Mouse (Mus musculus) embryonic facial prominence, embryonic 13.5 days (tissue): ENCODE measurements around the gene Gm9918. TPM values are rescaled to one million over a fixed set of nuclear protein-coding genes. Genes with fewer than 3 reads are reported as not detected.

Experiments used
- ATAC-seq: fragments of 200-750 bp; cut with Nextera tagmentation; 2 replicates; pipeline ENCODE4 v1.8.0; 2017; ENCODE audit warnings: low read depth; ENCODE audit not compliant: insufficient number of reproducible peaks, insufficient read depth, low FRiP score, low TSS enrichment
- H3K27ac ChIP-seq: fragments of 300-500 bp; sonication (generic); 2 replicates; pipeline ENCODE4 v1.5.1; 2015; ENCODE audit warnings: moderate library complexity, mild to moderate bottlenecking, inconsistent platforms
- H3K27me3 ChIP-seq: fragments of 300-500 bp; sonication (generic); 2 replicates; pipeline ENCODE4 v1.6.1; 2015; ENCODE audit warnings: mild to moderate bottlenecking, inconsistent platforms
- H3K36me3 ChIP-seq: fragments of 300-500 bp; sonication (generic); 2 replicates; pipeline ENCODE4 v1.6.1; 2015; ENCODE audit warnings: mild to moderate bottlenecking, inconsistent platforms
- H3K4me1 ChIP-seq: fragments of 300-500 bp; sonication (generic); 2 replicates; pipeline ENCODE4 v1.6.1; 2015; ENCODE audit warnings: inconsistent platforms
- H3K4me2 ChIP-seq: fragments of 300-500 bp; sonication (generic); 2 replicates; pipeline ENCODE4 v1.6.1; 2015; ENCODE audit warnings: moderate library complexity, mild to moderate bottlenecking, inconsistent platforms
- H3K4me3 ChIP-seq: fragments of 300-500 bp; sonication (generic); 2 replicates; pipeline ENCODE4 v1.5.1; 2015; ENCODE audit warnings: mild to moderate bottlenecking, inconsistent platforms
- H3K9ac ChIP-seq: fragments of 300-500 bp; sonication (generic); 2 replicates; pipeline ENCODE4 v1.6.1; 2015; ENCODE audit warnings: mild to moderate bottlenecking, inconsistent platforms
- H3K9me3 ChIP-seq: fragments of 300-500 bp; sonication (generic); 2 replicates; pipeline ENCODE4 v1.6.1; 2016; ENCODE audit warnings: inconsistent platforms
- WGBS: fragments of 180-500 bp; shearing (Covaris S2); methylation state at CpG from one replicate; pipeline ENCODE4 v1.1.7; 2015; ENCODE audit warnings: mixed read lengths; 5-methylcytosine and 5-hydroxymethylcytosine counted together
- polyA plus RNA-seq: library from polyadenylated mRNA; unstranded; fragments of >200 nt; fragmentation: Nextera tagmentation; extraction: Ambion mirVana; gene quantifications from 2 replicates; pipeline ENCODE4 v1.2.1, GENCODE M21; 2015

The Gm9918 gene
- polyA plus RNA-seq, 1 experiment from 2014 or later = 2.3 TPM

GRCm38 (mm10) chr15:102238543-102239259 is 31.7 kb upstream of the Gm9918 start:
- peaks cover 82% of the 10 kb centered on the region for H3K36me3 ChIP-seq

GRCm38 (mm10) chr15:102239260-102239590 is 31.1 kb upstream of the Gm9918 start:
- Histone ChIP-seq H3K27me3 (no peaks in the 10 kb centered on the region), H3K4me3 (no peak overlapping the region), H3K9ac (no peak overlapping the region), H3K4me2 (no peak overlapping the region), H3K36me3 (peaks cover 78% of the 10 kb centered on the region), H3K27ac (0 out of 2 replicates have a peak overlapping the region, but pooled peaks have one; percentile 8), H3K4me1 (peaks cover 49% of the 10 kb centered on the region), H3K9me3 (no peaks in the 10 kb centered on the region)
- WGBS = 15% methylated on average over 9 of the region's 9 CpGs
- ATAC-seq = no peak

More at GRCm38 (mm10) chr15:102238543-102239259, 31.7 kb upstream of the Gm9918 start:
- 86% methylated on average over 14 of the region's 14 CpGs for WGBS
- Histone ChIP-seq H3K9ac (no peak overlapping the region), H3K4me1 (peaks cover 46% of the 10 kb centered on the region), H3K4me2 (no peak overlapping the region), H3K27me3 (no peaks in the 10 kb centered on the region), H3K4me3 (no peak overlapping the region), H3K27ac (no peak overlapping the region), H3K9me3 (no peaks in the 10 kb centered on the region)
- no peak for ATAC-seq

GRCm38 (mm10) chr15:102239851-102240250 is 30.5 kb upstream of the Gm9918 start:
- H3K9me3 ChIP-seq = no peaks in the 10 kb centered on the region
- 77% methylated on average over 11 of the region's 11 CpGs for WGBS
- no peak for ATAC-seq
- no peak overlapping the region for H3K4me3 ChIP-seq
- H3K4me1 ChIP-seq = peaks cover 47% of the 10 kb centered on the region
- no peak overlapping the region for H3K9ac ChIP-seq
- 0 out of 2 replicates have a peak overlapping the region, but pooled peaks have one; percentile 8 for H3K27ac ChIP-seq
- H3K36me3 ChIP-seq = peaks cover 72% of the 10 kb centered on the region
- H3K27me3 ChIP-seq = no peaks in the 10 kb centered on the region
- H3K4me2 ChIP-seq = no peak overlapping the region

- 78% methylated on average over 4 of the region's 4 CpGs for WGBS
- H3K9ac ChIP-seq = no peak overlapping the region
- H3K4me3 ChIP-seq = no peak overlapping the region
- no peak for ATAC-seq
- peaks cover 47% of the 10 kb centered on the region for H3K4me1 ChIP-seq
- no peak overlapping the region for H3K27ac ChIP-seq
- H3K9me3 ChIP-seq = no peaks in the 10 kb centered on the region
- H3K36me3 ChIP-seq = peaks cover 64% of the 10 kb centered on the region
- no peaks in the 10 kb centered on the region for H3K27me3 ChIP-seq
- no peak overlapping the region for H3K4me2 ChIP-seq
Measured at GRCm38 (mm10) chr15:102240607-102241006, 29.8 kb upstream of the Gm9918 start.

- ATAC-seq = no peak
- peak overlapping the region; percentile 58 for H3K4me3 ChIP-seq
- no peaks in the 10 kb centered on the region for H3K9me3 ChIP-seq
- H3K4me1 ChIP-seq = peaks cover 50% of the 10 kb centered on the region
- H3K4me2 ChIP-seq = peak overlapping the region; percentile 94
- peaks cover 47% of the 10 kb centered on the region for H3K36me3 ChIP-seq
- peak overlapping the region; percentile 77 for H3K9ac ChIP-seq
- WGBS = 37% methylated on average over 12 of the region's 12 CpGs
- no peaks in the 10 kb centered on the region for H3K27me3 ChIP-seq
- H3K27ac ChIP-seq = peak overlapping the region; percentile 99
Measured at GRCm38 (mm10) chr15:102242404-102243228, 27.7 kb upstream of the Gm9918 start.

- Histone ChIP-seq H3K27ac (peak overlapping the region; percentile 99), H3K4me2 (peak overlapping the region; percentile 94), H3K27me3 (no peaks in the 10 kb centered on the region), H3K4me3 (peak overlapping the region; percentile 58), H3K36me3 (peaks cover 38% of the 10 kb centered on the region), H3K9me3 (no peaks in the 10 kb centered on the region), H3K9ac (peak overlapping the region; percentile 77), H3K4me1 (peaks cover 54% of the 10 kb centered on the region)
- ATAC-seq = no peak
- 4% methylated on average over 22 of the region's 22 CpGs for WGBS
Measured at GRCm38 (mm10) chr15:102243229-102244190, 26.9 kb upstream of the Gm9918 start.

GRCm38 (mm10) chr15:102244306-102245191 is 25.8 kb upstream of the Gm9918 start:
- ATAC-seq = no peak
- H3K4me3 ChIP-seq = peak overlapping the region; percentile 58
- H3K27ac ChIP-seq = peak overlapping the region; percentile 99
- peak overlapping the region; percentile 77 for H3K9ac ChIP-seq
- peak overlapping the region; percentile 94 for H3K4me2 ChIP-seq
- peaks cover 61% of the 10 kb centered on the region for H3K4me1 ChIP-seq
- WGBS = 2% methylated on average over 19 of the region's 19 CpGs
- H3K9me3 ChIP-seq = no peaks in the 10 kb centered on the region
- peaks cover 27% of the 10 kb centered on the region for H3K36me3 ChIP-seq
- H3K27me3 ChIP-seq = no peaks in the 10 kb centered on the region

- Histone ChIP-seq H3K4me1 (peaks cover 71% of the 10 kb centered on the region), H3K27me3 (no peaks in the 10 kb centered on the region)
Measured at GRCm38 (mm10) chr15:102245461-102245881, 24.9 kb upstream of the Gm9918 start.

GRCm38 (mm10) chr15:102245891-102246741 is 24.2 kb upstream of the Gm9918 start:
- Histone ChIP-seq H3K4me1 (peaks cover 74% of the 10 kb centered on the region), H3K27me3 (no peaks in the 10 kb centered on the region), H3K4me3 (peak overlapping the region; percentile 58), H3K36me3 (peaks cover 27% of the 10 kb centered on the region), H3K27ac (peak overlapping the region; percentile 99), H3K4me2 (peak overlapping the region; percentile 94), H3K9me3 (no peaks in the 10 kb centered on the region), H3K9ac (peak overlapping the region; percentile 77)
- WGBS = under 1% methylated on average over 42 of the region's 44 CpGs
- ATAC-seq = peak; percentile 38

More at GRCm38 (mm10) chr15:102245461-102245881, 24.9 kb upstream of the Gm9918 start:
- WGBS = 1% methylated on average over 14 of the region's 14 CpGs
- Histone ChIP-seq H3K27ac (peak overlapping the region; percentile 99), H3K4me3 (peak overlapping the region; percentile 58), H3K4me2 (peak overlapping the region; percentile 94), H3K36me3 (peaks cover 27% of the 10 kb centered on the region), H3K9me3 (no peaks in the 10 kb centered on the region), H3K9ac (peak overlapping the region; percentile 77)
- ATAC-seq = no peak

- ATAC-seq = peak; percentile 40
- no peaks in the 10 kb centered on the region for H3K9me3 ChIP-seq
- H3K36me3 ChIP-seq = peaks cover 27% of the 10 kb centered on the region
- peak overlapping the region; percentile 77 for H3K9ac ChIP-seq
- WGBS = 0% methylated on average over 32 of the region's 35 CpGs
- peak overlapping the region; percentile 99 for H3K27ac ChIP-seq
- H3K4me1 ChIP-seq = peaks cover 82% of the 10 kb centered on the region
- no peaks in the 10 kb centered on the region for H3K27me3 ChIP-seq
- peak overlapping the region; percentile 58 for H3K4me3 ChIP-seq
- H3K4me2 ChIP-seq = peak overlapping the region; percentile 94
Measured at GRCm38 (mm10) chr15:102246866-102247251, 23.5 kb upstream of the Gm9918 start.
